Mouse (Mus musculus) neural tube, embryonic 14.5 days (tissue): ENCODE results near the gene Sh3bgrl2. TPM values are rescaled to one million over a fixed set of nuclear protein-coding genes. Genes with fewer than 3 reads are reported as not detected.

Experiments used
- polyA plus RNA-seq: library from polyadenylated mRNA; unstranded; fragments of >200 nt; fragmentation: Nextera tagmentation; extraction: Ambion mirVana; gene quantifications from 2 replicates; pipeline ENCODE4 v1.2.1, GENCODE M21; 2014

Gene Sh3bgrl2
- polyA plus RNA-seq, 1 experiment from 2014 or later: 10.1 TPM

Other genes with a start within 250 kb of the Sh3bgrl2 start
- 19.5 and 23.5 TPM in 2 replicates for gene Lca5, start 107.2 kb upstream of the Sh3bgrl2 start, polyA plus RNA-seq